Mouse (Mus musculus): ENCODE data around the gene Abca2. TPM values are rescaled to one million over a fixed set of nuclear protein-coding genes. Genes with fewer than 3 reads are reported as not detected.

Gene Abca2
- total and polyA plus RNA-seq, 2 experiments: 11.1 to 48.7 TPM

DNA sequence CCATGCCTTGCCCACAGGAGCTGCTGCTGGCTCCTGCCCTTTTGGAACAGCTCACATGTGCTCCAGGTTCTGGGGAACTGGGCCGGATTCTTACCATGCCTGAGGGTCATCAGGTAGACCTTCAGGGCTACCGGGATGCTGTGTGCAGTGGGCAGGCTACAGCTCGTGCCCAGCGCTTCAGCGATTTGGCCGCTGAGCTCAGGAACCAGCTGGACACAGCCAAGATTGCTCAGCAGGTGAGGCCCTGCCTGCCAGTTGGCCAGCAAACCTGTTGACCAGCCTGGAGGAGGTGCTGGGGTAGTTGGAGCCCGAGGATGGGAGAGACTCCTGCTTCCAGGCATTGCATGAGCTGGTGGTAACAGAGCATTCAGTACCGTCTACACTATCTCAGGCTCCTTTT lies 5.8 kb downstream of the Abca2 start:
- Histone ChIP-seq H3K79me2 (ENCODE audit: control insufficient read depth, insufficient read depth, low read length) (peaks cover 6% of the 10 kb centered on the region; the same call in 1 of the 2 replicates), H3K4me3 (ENCODE audit: insufficient read depth, low read depth, low read length) (no peak overlapping the region), H3K4me1 (ENCODE audit: control insufficient read depth, insufficient read depth, low read length) (0 out of 2 replicates have a peak, but pooled peaks cover 1% of the 10 kb centered on the region), H3K9ac (ENCODE audit: low read depth, low read length) (no peak overlapping the region), H3K36me3 (ENCODE audit: control insufficient read depth, insufficient read depth, low read length) (no peaks in the 10 kb centered on the region), H3K27ac (replicated peaks; ENCODE audit: insufficient read depth, low read depth, low read length) (no peak overlapping the region), H3K27me3 (ENCODE audit: control insufficient read depth, insufficient read depth, low read length) (no peaks in the 10 kb centered on the region)
- DNase-seq (ENCODE audit: extremely low read depth, low read depth, low spot score): no peak
- no peak for TF ChIP-seq CTCF (IDR thresholded peaks at IDR 0.05; ENCODE audit: low read depth, low read length)
- TF ChIP-seq POLR2A (IDR thresholded peaks at IDR 0.05; ENCODE audit: extremely low read depth, insufficient read depth, low read length): no peak
- WGBS: 87% methylated on average over 8 of the region's 8 CpGs

GRCm38 (mm10) chr2:25436286-25436820 lies 7.8 kb downstream of the Abca2 start:
- H3K79me2 ChIP-seq (ENCODE audit: control insufficient read depth, insufficient read depth, low read length): no peaks in the 10 kb centered on the region
- TF ChIP-seq POLR2A (IDR thresholded peaks at IDR 0.05; ENCODE audit: extremely low read depth, insufficient read depth, low read length): no peak
- no peak for TF ChIP-seq CTCF (IDR thresholded peaks at IDR 0.05; ENCODE audit: low read depth, low read length)
- no peak for DNase-seq (ENCODE audit: extremely low read depth, low read depth, low spot score)
- no peaks in the 10 kb centered on the region for H3K36me3 ChIP-seq (ENCODE audit: control insufficient read depth, insufficient read depth, low read length)
- no peaks in the 10 kb centered on the region for H3K4me1 ChIP-seq (ENCODE audit: control insufficient read depth, insufficient read depth, low read length)
- H3K27me3 ChIP-seq (ENCODE audit: control insufficient read depth, insufficient read depth, low read length): no peaks in the 10 kb centered on the region
- no peak overlapping the region for H3K9ac ChIP-seq (ENCODE audit: low read depth, low read length)
- 89% methylated on average over 10 of the region's 10 CpGs for WGBS
- no peak overlapping the region for H3K27ac ChIP-seq (replicated peaks; ENCODE audit: insufficient read depth, low read depth, low read length)
- no peak overlapping the region for H3K4me3 ChIP-seq (ENCODE audit: insufficient read depth, low read depth, low read length)

DNA sequence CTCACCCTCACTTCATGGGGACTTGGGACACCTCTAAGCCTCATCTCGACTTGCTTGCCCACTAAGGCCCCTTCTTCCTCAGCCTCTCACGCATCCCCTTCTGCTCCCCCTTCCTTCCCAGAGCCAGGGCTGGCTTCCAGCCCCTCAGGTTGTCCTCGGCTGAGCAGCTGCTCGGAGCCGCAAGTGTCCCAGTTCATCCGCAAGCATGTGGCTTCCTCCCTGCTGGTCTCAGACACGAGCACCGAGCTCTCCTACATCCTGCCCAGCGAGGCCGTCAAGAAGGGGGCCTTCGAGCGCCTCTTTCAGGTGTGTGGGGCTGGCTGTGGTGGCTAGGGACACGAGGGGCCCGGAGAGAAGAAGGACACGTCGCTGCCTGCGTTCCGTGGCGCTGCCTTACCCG lies 12.6 kb downstream of the Abca2 start:
- Histone ChIP-seq H3K9ac (ENCODE audit: low read depth, low read length) (no peak overlapping the region), H3K27me3 (ENCODE audit: control insufficient read depth, insufficient read depth, low read length) (no peaks in the 10 kb centered on the region), H3K4me1 (ENCODE audit: control insufficient read depth, insufficient read depth, low read length) (no peaks in the 10 kb centered on the region), H3K36me3 (ENCODE audit: control insufficient read depth, insufficient read depth, low read length) (no peaks in the 10 kb centered on the region), H3K79me2 (ENCODE audit: control insufficient read depth, insufficient read depth, low read length) (no peaks in the 10 kb centered on the region), H3K4me3 (ENCODE audit: insufficient read depth, low read depth, low read length) (no peak overlapping the region), H3K27ac (replicated peaks; ENCODE audit: insufficient read depth, low read depth, low read length) (no peak overlapping the region)
- no peak for TF ChIP-seq CTCF (IDR thresholded peaks at IDR 0.05; ENCODE audit: low read depth, low read length)
- no peak for TF ChIP-seq POLR2A (IDR thresholded peaks at IDR 0.05; ENCODE audit: extremely low read depth, insufficient read depth, low read length)
- WGBS: 89% methylated on average over 20 of the region's 20 CpGs
- no peak for DNase-seq (ENCODE audit: extremely low read depth, low read depth, low spot score)

GRCm38 (mm10) chr2:25442682-25443081 lies 14.2 kb downstream of the Abca2 start:
- H3K27me3 ChIP-seq (ENCODE audit: control insufficient read depth, insufficient read depth, low read length): no peaks in the 10 kb centered on the region
- no peaks in the 10 kb centered on the region for H3K36me3 ChIP-seq (ENCODE audit: control insufficient read depth, insufficient read depth, low read length)
- H3K9ac ChIP-seq (ENCODE audit: low read depth, low read length): no peak overlapping the region
- no peak overlapping the region for H3K27ac ChIP-seq (replicated peaks; ENCODE audit: insufficient read depth, low read depth, low read length)
- WGBS: 94% methylated on average over 14 of the region's 14 CpGs
- no peaks in the 10 kb centered on the region for H3K4me1 ChIP-seq (ENCODE audit: control insufficient read depth, insufficient read depth, low read length)
- no peak for DNase-seq (ENCODE audit: extremely low read depth, low read depth, low spot score)
- H3K79me2 ChIP-seq (ENCODE audit: control insufficient read depth, insufficient read depth, low read length): no peaks in the 10 kb centered on the region
- H3K4me3 ChIP-seq (ENCODE audit: insufficient read depth, low read depth, low read length): no peak overlapping the region
- TF ChIP-seq POLR2A (IDR thresholded peaks at IDR 0.05; ENCODE audit: extremely low read depth, insufficient read depth, low read length) (no peak), CTCF (IDR thresholded peaks at IDR 0.05; ENCODE audit: low read depth, low read length) (no peak)

GRCm38 (mm10) chr2:25450853-25451647 lies 22.5 kb downstream of the Abca2 start:
- peak; percentile 72 for DNase-seq (ENCODE audit: extremely low read depth, low read depth, low spot score)
- Histone ChIP-seq H3K27me3 (ENCODE audit: control insufficient read depth, insufficient read depth, low read length) (no peaks in the 10 kb centered on the region), H3K36me3 (ENCODE audit: control insufficient read depth, insufficient read depth, low read length) (no peaks in the 10 kb centered on the region), H3K79me2 (ENCODE audit: control insufficient read depth, insufficient read depth, low read length) (no peaks in the 10 kb centered on the region), H3K4me3 (ENCODE audit: insufficient read depth, low read depth, low read length) (no peak overlapping the region), H3K4me1 (ENCODE audit: control insufficient read depth, insufficient read depth, low read length) (peaks cover 5% of the 10 kb centered on the region; the same call in 1 of the 2 replicates), H3K9ac (ENCODE audit: low read depth, low read length) (no peak overlapping the region), H3K27ac (replicated peaks; ENCODE audit: insufficient read depth, low read depth, low read length) (no peak overlapping the region)
- 81% methylated on average over 8 of the region's 8 CpGs for whole genome bisulfite sequencing
- TF ChIP-seq POLR2A (IDR thresholded peaks at IDR 0.05; ENCODE audit: extremely low read depth, insufficient read depth, low read length): no peak
- TF ChIP-seq CTCF (IDR thresholded peaks at IDR 0.05; ENCODE audit: low read depth, low read length): no peak

DNA sequence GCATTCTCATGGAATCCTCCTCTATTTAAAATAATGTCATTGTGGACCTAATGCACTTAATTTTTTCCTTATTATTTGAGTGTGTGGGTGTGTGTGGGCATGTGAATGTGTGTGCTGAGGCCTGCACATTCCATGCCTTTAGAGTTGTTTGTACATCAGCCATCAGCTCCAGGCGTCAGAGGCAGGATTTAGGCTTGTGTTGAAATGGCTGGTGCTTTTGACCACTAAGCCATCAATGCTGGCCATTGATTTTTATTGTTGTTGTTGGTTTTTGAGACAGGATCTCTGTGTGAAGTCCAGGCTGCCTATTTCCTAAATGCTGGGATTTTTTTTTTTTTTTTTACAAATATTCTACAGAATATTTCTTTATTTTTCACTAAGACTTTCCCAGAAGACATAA lies 24.4 kb downstream of the Abca2 start:
- peaks cover 5% of the 10 kb centered on the region; the same call in 1 of the 2 replicates for H3K4me1 ChIP-seq (ENCODE audit: control insufficient read depth, insufficient read depth, low read length)
- WGBS: 17% methylated on average over 1 of the region's 1 CpGs
- no peaks in the 10 kb centered on the region for H3K27me3 ChIP-seq (ENCODE audit: control insufficient read depth, insufficient read depth, low read length)
- no peak for TF ChIP-seq CTCF (IDR thresholded peaks at IDR 0.05; ENCODE audit: low read depth, low read length)
- no peak for TF ChIP-seq POLR2A (IDR thresholded peaks at IDR 0.05; ENCODE audit: extremely low read depth, insufficient read depth, low read length)
- H3K4me3 ChIP-seq (ENCODE audit: insufficient read depth, low read depth, low read length): no peak overlapping the region
- no peaks in the 10 kb centered on the region for H3K79me2 ChIP-seq (ENCODE audit: control insufficient read depth, insufficient read depth, low read length)
- H3K9ac ChIP-seq (ENCODE audit: low read depth, low read length): no peak overlapping the region
- peak; percentile 78 for DNase-seq (ENCODE audit: extremely low read depth, low read depth, low spot score)
- H3K27ac ChIP-seq (replicated peaks; ENCODE audit: insufficient read depth, low read depth, low read length): peak overlapping the region; percentile 67
- H3K36me3 ChIP-seq (ENCODE audit: control insufficient read depth, insufficient read depth, low read length): no peaks in the 10 kb centered on the region
